Mouse (Mus musculus) hindlimb bud, embryonic 11.5 days (tissue): ENCODE measurements around the gene Zpbp.

Experiments used
- DNase-seq: peaks from one replicate; pipeline ENCODE4 v3.0.0-alpha.2; 2012; ENCODE audit warnings: low read depth, low spot score; ENCODE audit errors: extremely low spot score

Zpbp gene

GRCm38 (mm10) chr11:11461635-11462560 lies at the start of gene Zpbp, which contains the start of gene Spata48:
Gene Zpbp, minus strand, starts transcription at chr11:11462408.
Gene Spata48, plus strand, starts transcription at chr11:11462094.
- peak; percentile 76 for DNase-seq

- no peak for DNase-seq
These were observed 47.2 kb upstream of the Zpbp start for GRCm38 (mm10) chr11:11509413-11509812.

GRCm38 (mm10) chr11:11506187-11506586 lies 44.0 kb upstream of the Zpbp start:
- DNase-seq, result no peak

GRCm38 (mm10) chr11:11499944-11500343 lies 37.7 kb upstream of the Zpbp start:
- DNase-seq, result peak; percentile 39

GRCm38 (mm10) chr11:11495697-11496096 lies 33.5 kb upstream of the Zpbp start:
- DNase-seq, result no peak

- DNase-seq, result no peak
These were observed 29.8 kb upstream of the Zpbp start for GRCm38 (mm10) chr11:11492044-11492443.

- no peak for DNase-seq
These were observed 22.2 kb upstream of the Zpbp start for GRCm38 (mm10) chr11:11484378-11484777.

GRCm38 (mm10) chr11:11468924-11469323 lies 6.7 kb upstream of the Zpbp start:
- no peak for DNase-seq

- no peak for DNase-seq
These were observed 318 bp upstream of the Zpbp start for GRCm38 (mm10) chr11:11462561-11462890.

GRCm38 (mm10) chr11:11455037-11455436 lies 7.2 kb downstream of the Zpbp start:
- peak; percentile 2 for DNase-seq

GRCm38 (mm10) chr11:11417356-11417755 lies 44.9 kb downstream of the Zpbp start:
- DNase-seq, result no peak

GRCm38 (mm10) chr11:11414188-11414587 lies 48.0 kb downstream of the Zpbp start:
- DNase-seq, result no peak

- DNase-seq, result no peak
These were observed 67.5 kb downstream of the Zpbp start for GRCm38 (mm10) chr11:11394686-11395085.

GRCm38 (mm10) chr11:11393164-11393563 lies 69.0 kb downstream of the Zpbp start:
- no peak for DNase-seq

GRCm38 (mm10) chr11:11371305-11371704 lies 90.9 kb downstream of the Zpbp start:
- DNase-seq, result no peak

- no peak for DNase-seq
These were observed 178.7 kb downstream of the Zpbp start for GRCm38 (mm10) chr11:11283512-11283911.

- DNase-seq, result no peak
These were observed 182.1 kb downstream of the Zpbp start for GRCm38 (mm10) chr11:11280128-11280527.

- no peak for DNase-seq
These were observed 204.9 kb downstream of the Zpbp start for GRCm38 (mm10) chr11:11257348-11257747.

GRCm38 (mm10) chr11:11242694-11243377 lies 219.4 kb downstream of the Zpbp start:
- no peak for DNase-seq

- DNase-seq, result no peak
These were observed 222.9 kb downstream of the Zpbp start for GRCm38 (mm10) chr11:11239346-11239745.
